Mouse (Mus musculus) skeletal muscle tissue, adult 2 months (tissue): Measurements from ENCODE around the gene Adcy4.
A peak's percentile ranks its signal among the peaks of the same experiment; 100 is the strongest.

ENCODE experiments used
- DNase-seq: peaks from one replicate; pipeline ENCODE4 v3.0.0-alpha.2; 2012; ENCODE audit warnings: low read depth, low spot score

Gene Adcy4

GRCm38 (mm10) chr14:55788256-55789050 lies 4.6 kb upstream of the Adcy4 start, which contains the start of gene Ripk3:
Gene Ripk3 (minus strand): TSS chr14:55788865.
- DNase-seq, result no peak

GRCm38 (mm10) chr14:55787731-55788130 lies 3.8 kb upstream of the Adcy4 start:
- DNase-seq, result no peak

- no peak for DNase-seq
Observed at GRCm38 (mm10) chr14:55785195-55785594, 1.3 kb upstream of the Adcy4 start.

GRCm38 (mm10) chr14:55783171-55783957 lies 531 bp downstream of the Adcy4 start:
- DNase-seq, result peak; percentile 66

GRCm38 (mm10) chr14:55782361-55782960 lies 1.4 kb downstream of the Adcy4 start:
- no peak for DNase-seq

- peak; percentile 77 for DNase-seq
Observed at GRCm38 (mm10) chr14:55781310-55781709, 2.6 kb downstream of the Adcy4 start.

- DNase-seq, result no peak
Observed at GRCm38 (mm10) chr14:55780736-55781135, 3.2 kb downstream of the Adcy4 start.

- DNase-seq, result no peak
Observed at GRCm38 (mm10) chr14:55779656-55780055, 4.2 kb downstream of the Adcy4 start.

GRCm38 (mm10) chr14:55778686-55779085 lies 5.2 kb downstream of the Adcy4 start:
- DNase-seq, result no peak

- no peak for DNase-seq
Observed at GRCm38 (mm10) chr14:55777806-55778205, 6.1 kb downstream of the Adcy4 start.

- DNase-seq, result no peak
Observed at GRCm38 (mm10) chr14:55777176-55777575, 6.7 kb downstream of the Adcy4 start.

- DNase-seq, result no peak
Observed at GRCm38 (mm10) chr14:55776711-55777110, 7.2 kb downstream of the Adcy4 start.

- no peak for DNase-seq
Observed at GRCm38 (mm10) chr14:55769087-55769703, 14.7 kb downstream of the Adcy4 start.

- no peak for DNase-seq
Observed at GRCm38 (mm10) chr14:55768555-55768954, 15.3 kb downstream of the Adcy4 start.

GRCm38 (mm10) chr14:55767519-55768414 lies 16.1 kb downstream of the Adcy4 start:
- no peak for DNase-seq

- no peak for DNase-seq
Observed at GRCm38 (mm10) chr14:55765696-55766095, 18.2 kb downstream of the Adcy4 start, which contains the start of gene Ltb4r1. Gene Ltb4r1 (plus strand): TSS chr14:55765962.

GRCm38 (mm10) chr14:55763166-55763565 lies 20.7 kb downstream of the Adcy4 start:
- DNase-seq, result no peak

GRCm38 (mm10) chr14:55762001-55762821 lies 21.7 kb downstream of the Adcy4 start:
- no peak for DNase-seq

GRCm38 (mm10) chr14:55761163-55761562 lies 22.7 kb downstream of the Adcy4 start, which contains the start of gene Ltb4r2:
Gene Ltb4r2 (plus strand): TSS chr14:55761428.
- DNase-seq, result no peak

GRCm38 (mm10) chr14:55760156-55760555 lies 23.7 kb downstream of the Adcy4 start:
- DNase-seq, result peak; percentile 58
